Mouse (Mus musculus): ENCODE data around the gene Gm17019. TPM values are rescaled to one million over a fixed set of nuclear protein-coding genes. Genes with fewer than 3 reads are reported as not detected.
"Not testable (repeated sequence)": the region's sequence is repeated elsewhere in the genome, so short reads cannot be mapped to it uniquely, and the experiment has no call there.

The Gm17019 gene
- polyA plus RNA-seq, 1 experiment from 2014 or later, result not detected

GRCm38 (mm10) chr5:14990375-14991158 lies 42.2 kb downstream of the Gm17019 start:
- 59% methylated on average over 8 of the region's 8 CpGs for whole genome bisulfite sequencing (ENCODE audit: insufficient replicate concordance)
- not testable (repeated sequence) for H3K9ac ChIP-seq; H3K36me3 ChIP-seq (replicated peaks); H3K27ac ChIP-seq (replicated peaks); H3K9me3 ChIP-seq (replicated peaks); ATAC-seq (ENCODE audit: insufficient read depth); H3K4me2 ChIP-seq; H3K4me1 ChIP-seq (replicated peaks); H3K27me3 ChIP-seq; H3K4me3 ChIP-seq (replicated peaks)

DNA sequence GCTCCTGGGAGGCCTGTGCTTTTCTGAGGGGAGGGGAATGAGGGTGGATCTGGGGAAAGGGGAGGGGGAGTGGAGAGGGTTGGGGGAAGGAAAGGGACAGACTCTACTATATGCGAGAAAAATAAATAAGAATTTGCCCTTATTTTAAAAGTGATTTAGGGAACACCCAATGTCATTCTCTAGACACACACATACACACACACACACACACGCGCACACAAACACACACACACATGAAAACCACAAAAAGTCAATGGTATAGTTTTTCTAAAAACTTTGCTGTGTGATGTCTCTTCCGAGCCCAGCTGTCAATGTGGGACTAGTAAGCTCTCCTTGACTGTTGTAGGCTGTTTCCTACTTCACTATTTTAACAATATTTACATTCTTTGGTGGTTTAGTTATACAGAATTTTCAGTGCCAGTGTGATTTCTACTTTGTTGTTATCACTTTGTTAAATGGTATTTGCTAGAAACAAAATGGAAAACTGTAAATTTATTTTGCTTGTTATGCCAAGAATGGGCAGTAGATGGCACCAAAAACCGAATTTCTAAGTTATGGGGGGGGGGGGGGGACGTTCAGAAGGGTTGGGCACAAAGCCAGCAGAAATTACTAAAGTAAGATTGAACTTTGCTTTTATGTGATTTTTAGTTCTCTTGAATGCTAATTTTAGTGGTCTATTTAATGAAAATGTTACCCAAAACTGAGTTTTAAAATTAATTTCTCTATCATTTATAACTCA lies 46.0 kb downstream of the Gm17019 start:
- H3K36me3 ChIP-seq (replicated peaks); H3K4me1 ChIP-seq (replicated peaks); ATAC-seq (ENCODE audit: insufficient read depth): not testable (repeated sequence)

More for the DNA sequence above, 46.0 kb downstream of the Gm17019 start:
- H3K4me2 ChIP-seq; H3K9me3 ChIP-seq (replicated peaks); H3K27ac ChIP-seq (replicated peaks); H3K9ac ChIP-seq; H3K27me3 ChIP-seq; H3K4me3 ChIP-seq (replicated peaks): not testable (repeated sequence)
- WGBS (ENCODE audit: insufficient replicate concordance), result 27% methylated on average over 6 of the region's 6 CpGs

Other genes starting within 250 kb of the Gm17019 start
- gene Gm9758, start 118.1 kb downstream of the Gm17019 start, polyA plus RNA-seq (2015; fragmentation: Nextera tagmentation; extraction: Ambion mirVana), result not detected in 2 replicates
- not detected in 2 replicates for gene Speer4e, start 94.6 kb downstream of the Gm17019 start, polyA plus RNA-seq (2015; fragmentation: Nextera tagmentation; extraction: Ambion mirVana)
- not detected in 2 replicates for gene Gm10354, start 54.1 kb downstream of the Gm17019 start, polyA plus RNA-seq (2015; fragmentation: Nextera tagmentation; extraction: Ambion mirVana)